Mouse (Mus musculus): ENCODE data around the gene Setd4.

GRCm38 (mm10) chr16:93558499-93558898 lies 45.4 kb downstream of the Setd4 start:
- TF ChIP-seq CTCF (IDR thresholded peaks at IDR 0.05; ENCODE audit: borderline replicate concordance, control insufficient read depth, extremely low read depth, insufficient read depth, low read length, poor library complexity): no peak
- no peak for TF ChIP-seq POLR2A (IDR thresholded peaks at IDR 0.05; ENCODE audit: control insufficient read depth, extremely low read depth, insufficient read depth, low read length, poor library complexity)
